Comparison of ENCODE assay signal across 8 mouse cellular contexts in the genomic region with DNA sequence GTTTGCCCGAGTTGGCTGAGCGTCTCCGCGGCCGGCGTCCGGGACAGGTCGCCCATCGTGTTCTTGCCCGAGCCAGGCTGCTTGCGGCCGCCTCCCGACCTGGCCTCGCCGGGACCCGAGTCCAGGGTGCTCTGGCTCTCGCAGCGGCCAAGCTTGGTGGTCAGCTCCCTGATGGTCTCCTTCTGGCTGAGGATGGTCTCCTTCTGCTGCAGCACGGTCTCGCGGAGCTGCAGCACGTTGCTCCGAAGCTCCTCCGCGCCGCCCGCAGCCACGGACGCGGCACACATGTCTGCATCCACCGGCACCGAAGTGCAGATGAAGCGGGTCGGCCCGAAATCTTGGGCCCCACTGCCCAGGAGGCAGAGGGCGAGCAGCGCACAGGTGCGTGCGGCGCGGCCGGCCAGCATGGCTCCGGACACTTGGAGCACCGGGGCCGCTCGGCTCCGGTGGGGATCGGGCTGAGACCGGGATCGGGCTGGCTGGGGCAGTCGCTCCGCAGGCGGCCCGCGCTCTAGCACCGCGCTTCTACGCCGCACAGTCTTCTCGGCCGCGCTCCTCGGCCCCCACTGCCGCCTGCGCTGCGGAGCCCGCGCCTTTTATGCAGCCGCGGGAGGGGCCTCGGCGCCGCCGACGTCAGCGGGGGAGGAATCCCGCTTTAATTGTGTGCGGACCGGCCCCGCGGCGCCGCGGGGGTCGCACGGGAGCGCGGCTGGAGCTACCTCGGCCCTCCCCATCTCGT. TPM values are rescaled to one million over a fixed set of nuclear protein-coding genes. Genes with fewer than 3 reads are reported as not detected.
A peak's percentile ranks its signal among the peaks of the same experiment; 100 is the strongest.
DNase-seq lines count a peak whose midpoint lies in the region; ATAC-seq and TF ChIP-seq lines count a peak whose summit lies in the region.

A gene (minus strand): TSS at position 571 of the 739 bp plus-strand sequence.

- WGBS in lung, adult 2 months, result under 1% methylated on average over 90 of the region's 90 CpGs
- under 1% methylated on average over 82 of the region's 90 CpGs for WGBS in embryonic facial prominence, embryonic 15.5 days
- WGBS in intestine, embryonic 15.5 days, result under 1% methylated on average over 81 of the region's 90 CpGs
- WGBS in liver, embryonic 13.5 days (ENCODE audit: insufficient replicate concordance), result under 1% methylated on average over 90 of the region's 90 CpGs

- no peaks in the 10 kb centered on the region for H3K9me3 ChIP-seq in embryonic facial prominence, embryonic 15.5 days (replicated peaks)
- H3K9me3 ChIP-seq in intestine, embryonic 15.5 days, result no peaks in the 10 kb centered on the region
- H3K9me3 ChIP-seq in liver, embryonic 13.5 days (replicated peaks), result no peaks in the 10 kb centered on the region

- peak; percentile 32 for DNase-seq in lung, adult 2 months
- no peak for DNase-seq in lung, postnatal 25 days (ENCODE audit: low spot score)
- peak; percentile 51 to 62 for DNase-seq in adrenal gland, postnatal 36 days
- no peak for DNase-seq in liver, embryonic 13.5 days
- peak; percentile 69 to 82 for DNase-seq in right cerebral cortex, postnatal 10 days (ENCODE audit: low spot score in 2 of 2)
- no peak for DNase-seq in spleen, postnatal 14 days (ENCODE audit: low spot score in 2 of 2)

- H3K4me2 ChIP-seq in embryonic facial prominence, embryonic 15.5 days (replicated peaks), result peak within 1 kb of the TSS; percentile 99
- peak within 1 kb of the TSS; percentile 100 for H3K4me2 ChIP-seq in intestine, embryonic 15.5 days (replicated peaks)
- peak within 1 kb of the TSS; percentile 63 for H3K4me2 ChIP-seq in liver, embryonic 13.5 days

- no peaks in the 10 kb centered on the region for H3K36me3 ChIP-seq in embryonic facial prominence, embryonic 15.5 days
- H3K36me3 ChIP-seq in intestine, embryonic 15.5 days, result no peaks in the 10 kb centered on the region
- no peaks in the 10 kb centered on the region for H3K36me3 ChIP-seq in liver, embryonic 13.5 days

- H3K4me3 ChIP-seq in lung, adult 2 months (replicated peaks; ENCODE audit: extremely low read depth, low read depth, low read length), result peak within 1 kb of the TSS; percentile 53
- peak within 1 kb of the TSS; percentile 49 for H3K4me3 ChIP-seq in embryonic facial prominence, embryonic 15.5 days (replicated peaks)
- H3K4me3 ChIP-seq in intestine, embryonic 15.5 days (replicated peaks), result peak within 1 kb of the TSS; percentile 59
- H3K4me3 ChIP-seq in liver, embryonic 13.5 days (replicated peaks), result peak within 1 kb of the TSS; percentile 50

- peak; percentile 39; the same call in 1 of the 2 replicates for TF ChIP-seq POLR2A in lung, adult 2 months (IDR thresholded peaks at IDR 0.05; ENCODE audit: borderline replicate concordance, extremely low read depth, low read depth, low read length)

- H3K9ac ChIP-seq in embryonic facial prominence, embryonic 15.5 days, result peak within 1 kb of the TSS; percentile 33; the same call in 1 of the 2 replicates
- H3K9ac ChIP-seq in intestine, embryonic 15.5 days, result peak within 1 kb of the TSS; percentile 52
- H3K9ac ChIP-seq in liver, embryonic 13.5 days, result no peak within 1 kb of the TSS

- no peak within 1 kb of the TSS for H3K27ac ChIP-seq in embryonic facial prominence, embryonic 15.5 days (replicated peaks)
- no peak within 1 kb of the TSS for H3K27ac ChIP-seq in intestine, embryonic 15.5 days
- no peak within 1 kb of the TSS for H3K27ac ChIP-seq in liver, embryonic 13.5 days

- TF ChIP-seq CTCF in lung, adult 2 months (IDR thresholded peaks at IDR 0.05; ENCODE audit: insufficient read depth, low read length), result no peak

- H3K4me1 ChIP-seq in lung, adult 2 months (ENCODE audit: control insufficient read depth, insufficient read depth, low read length), result peaks cover 9% of the 10 kb centered on the region
- peaks cover 49% of the 10 kb centered on the region for H3K4me1 ChIP-seq in embryonic facial prominence, embryonic 15.5 days
- H3K4me1 ChIP-seq in intestine, embryonic 15.5 days (replicated peaks), result peaks cover 39% of the 10 kb centered on the region
- H3K4me1 ChIP-seq in liver, embryonic 13.5 days (replicated peaks), result peaks cover 34% of the 10 kb centered on the region

- peaks cover 91% of the 10 kb centered on the region for H3K27me3 ChIP-seq in embryonic facial prominence, embryonic 15.5 days
- peaks cover 84% of the 10 kb centered on the region for H3K27me3 ChIP-seq in intestine, embryonic 15.5 days (replicated peaks)
- H3K27me3 ChIP-seq in liver, embryonic 13.5 days, result peaks cover 100% of the 10 kb centered on the region

- ATAC-seq in embryonic facial prominence, embryonic 15.5 days (ENCODE audit: insufficient number of reproducible peaks, low FRiP score, low TSS enrichment, low read depth), result peak; percentile 32; the same call in 1 of the 2 replicates
- ATAC-seq in intestine, embryonic 15.5 days, result peak; percentile 34; the same call in 1 of the 2 replicates
- no peak for ATAC-seq in liver, embryonic 13.5 days (ENCODE audit: low read depth)

RNA-seq across cellular contexts. Expression of the gene that starts here (rescaled TPM):
- polyA plus RNA-seq in lung, adult 2 months (2012; rRNA removed), result 8.7 and 11.8 TPM in 2 replicates
- 1 to 10 TPM; 2.1 to 8.3 TPM for total RNA-seq in adrenal gland, postnatal 36 days (2021)
- polyA plus RNA-seq in embryonic facial prominence, embryonic 15.5 days (2015; fragmentation: Nextera tagmentation; extraction: Ambion mirVana), result 1.2 and 1.3 TPM in 2 replicates
- 0.90 and 1.1 TPM in 2 replicates for polyA plus RNA-seq in intestine, embryonic 15.5 days (2015; fragmentation: Nextera tagmentation; extraction: Ambion mirVana)
- 0.05 TPM in 1 of 2 replicates, not detected in the other for polyA plus RNA-seq in liver, embryonic 13.5 days (2015; fragmentation: Nextera tagmentation; extraction: Ambion mirVana)

Comparison
In these comparisons a context has a peak if more than half of its experiments do, and no peak if none do; other contexts are left out.
1. DNase-seq: peak in lung, adult 2 months (single experiment), adrenal gland, postnatal 36 days (2 of 2) and right cerebral cortex, postnatal 10 days (2 of 2); none in lung, postnatal 25 days (single experiment), liver, embryonic 13.5 days (single experiment) and spleen, postnatal 14 days (0 of 2).
2. Peak in every context shown above with its lines, with median percentiles within 50 percentile points of each other: H3K4me3 ChIP-seq and H3K4me2 ChIP-seq.